Mouse (Mus musculus): ENCODE measurements around the gene Tbc1d19.

GRCm38 (mm10) chr5:53852574-53852973 lies 43.2 kb downstream of the Tbc1d19 start:
- no peak for TF ChIP-seq EP300 (IDR thresholded peaks at IDR 0.05; ENCODE audit: insufficient read depth, low read depth, low read length)
- no peak for TF ChIP-seq POLR2A (IDR thresholded peaks at IDR 0.05; ENCODE audit: insufficient read depth, low read length)
- no peak for TF ChIP-seq CTCF (IDR thresholded peaks at IDR 0.05; ENCODE audit: low read depth, low read length)

Measured in ES-Bruce4 (cell line).